21 mouse cellular contexts compared by ENCODE assay signal in the genomic region with DNA sequence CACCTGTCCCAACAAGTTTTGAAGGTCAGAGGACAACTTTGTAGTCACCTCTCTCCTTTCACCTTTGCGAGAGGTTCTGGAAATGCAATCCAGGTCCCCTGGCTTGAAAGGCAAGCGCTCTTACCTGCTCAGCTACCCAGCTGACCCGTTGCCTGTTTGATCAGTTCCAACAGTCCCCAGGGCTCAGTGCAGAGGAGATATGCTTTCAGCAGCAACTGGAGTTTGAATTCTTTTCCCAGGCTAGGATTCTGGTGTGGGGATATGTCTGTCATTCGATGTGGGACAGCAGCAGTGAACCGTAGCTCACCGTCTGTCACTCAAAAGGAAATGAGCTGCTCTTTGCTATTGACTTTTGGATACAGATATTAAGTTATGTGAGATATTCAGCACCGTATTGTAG. TPM values are rescaled to one million over a fixed set of nuclear protein-coding genes. Genes with fewer than 3 reads are reported as not detected.
DNase-seq lines count a peak whose midpoint lies in the region; ATAC-seq lines count a peak whose summit lies in the region.
"Had no signal": no experiment of that assay in that cellular context is flagged by ENCODE, and none has a peak within 500 bp of the region (broad histone marks: within the 10 kb centered on the region; RNA-seq: fewer than 3 reads in every experiment).

No protein-coding gene starts in this region.

- ATAC-seq in erythroblast, adult 5-6 weeks (replicated peaks; ENCODE audit: low FRiP score, poor library complexity, severe bottlenecking) = no peak
- ATAC-seq in heart, embryonic 15.5 days (replicated peaks; ENCODE audit: insufficient number of reproducible peaks, insufficient read depth, low FRiP score, low read depth) = no peak
- ATAC-seq: forebrain, embryonic 13.5 days; inflammation-experienced regulatory T-cells, adult 6 months; midbrain, embryonic 13.5 days had no signal

- H3K27me3 ChIP-seq in erythroblast, embryonic 14.5 days (ENCODE audit: control insufficient read depth) = no peaks in the 10 kb centered on the region
- no peaks in the 10 kb centered on the region for H3K27me3 ChIP-seq in heart, embryonic 15.5 days
- H3K27me3 ChIP-seq: embryonic facial prominence, embryonic 12.5 days; forebrain, embryonic 13.5 days; midbrain, embryonic 13.5 days had no signal

- peaks cover 55% of the 10 kb centered on the region for H3K4me1 ChIP-seq in erythroblast, embryonic 14.5 days (ENCODE audit: control insufficient read depth)
- peaks cover 30% of the 10 kb centered on the region for H3K4me1 ChIP-seq in heart, embryonic 15.5 days (replicated peaks)

- H3K4me2 ChIP-seq in heart, embryonic 15.5 days = no peak overlapping the region
- H3K4me2 ChIP-seq: embryonic facial prominence, embryonic 12.5 days; forebrain, embryonic 13.5 days; hindbrain, embryonic 14.5 days; midbrain, embryonic 13.5 days had no signal

- peak overlapping the region; percentile 47 for H3K4me3 ChIP-seq in erythroblast, embryonic 14.5 days (replicated peaks)
- H3K4me3 ChIP-seq in heart, embryonic 15.5 days = no peak overlapping the region
- H3K4me3 ChIP-seq: embryonic facial prominence, embryonic 12.5 days; forebrain, embryonic 13.5 days; layer of hippocampus, adult 2 months; midbrain, embryonic 13.5 days had no signal

- no peak overlapping the region for H3K9ac ChIP-seq in heart, embryonic 15.5 days
- H3K9ac ChIP-seq: embryonic facial prominence, embryonic 12.5 days; forebrain, embryonic 13.5 days; hindbrain, embryonic 14.5 days; midbrain, embryonic 13.5 days had no signal

- DNase-seq in heart, postnatal 36 days = no peak
- DNase-seq in thymus, postnatal 4 days = peak; percentile 13
- DNase-seq in thymus, postnatal 14 days = no peak
- no peak for DNase-seq in cerebellum, adult 8-10 months
- no peak for DNase-seq in cerebellum, postnatal 36 days
- DNase-seq: adrenal gland, postnatal 10 days; cerebellum, adult 9-11 months; kidney, adult 9 months; layer of hippocampus, postnatal 36 days; lung, adult 2 months; lung, postnatal 14 days; thymus, adult 18-20 months had no signal

- 0 out of 2 replicates have a peak overlapping the region, but pooled peaks have one; percentile 31 for H3K27ac ChIP-seq in heart, embryonic 15.5 days
- H3K27ac ChIP-seq: embryonic facial prominence, embryonic 12.5 days; forebrain, embryonic 13.5 days; hindbrain, embryonic 14.5 days; layer of hippocampus, adult 2 months; midbrain, embryonic 13.5 days had no signal

- intact Hi-C loops in heart, postnatal 36 days (cut with DNase I) = loop anchor here (5.0 to 10.0 kb wide), 4 partner anchors 317 to 1357 kb away; partner anchors contain the start of genes Btg3 and Nrip1

- peaks cover 36% of the 10 kb centered on the region for H3K36me3 ChIP-seq in erythroblast, embryonic 14.5 days (ENCODE audit: control insufficient read depth)
- H3K36me3 ChIP-seq in heart, embryonic 15.5 days = no peaks in the 10 kb centered on the region
- H3K36me3 ChIP-seq: embryonic facial prominence, embryonic 12.5 days; midbrain, embryonic 13.5 days had no signal

- H3K9me3 ChIP-seq in erythroblast, embryonic 14.5 days (ENCODE audit: control insufficient read depth, low read length) = no peaks in the 10 kb centered on the region
- H3K9me3 ChIP-seq in heart, embryonic 15.5 days (replicated peaks) = no peaks in the 10 kb centered on the region
- H3K9me3 ChIP-seq: embryonic facial prominence, embryonic 12.5 days; forebrain, embryonic 13.5 days; midbrain, embryonic 13.5 days had no signal

- WGBS in heart, embryonic 15.5 days = 53% methylated on average over 7 of the region's 7 CpGs

RNA-seq across cellular contexts. Expression of gene Usp25, which starts 4.4 kb away (rescaled TPM):
- 4.0 and 5.2 TPM in 2 replicates for polyA plus RNA-seq in erythroblast, embryonic 14.5 days (2012)
- total RNA-seq in erythroblast, adult 5-6 weeks (2015; ENCODE audit: low replicate concordance) = 232 and 239 TPM in 2 replicates
- 406 and 472 TPM in 2 replicates for total RNA-seq in erythroblast, adult 5-6 weeks (2017; ENCODE audit: low replicate concordance)
- polyA plus RNA-seq in heart, embryonic 15.5 days (2015; fragmentation: Nextera tagmentation; extraction: Ambion mirVana) = 20.4 and 24.9 TPM in 2 replicates
- 10 to 100 TPM; 68.3 to 81.6 TPM for total RNA-seq in heart, postnatal 36 days (2021)
